Mouse (Mus musculus): ENCODE data around the gene Gmfb.
"Not testable (repeated sequence)": the region's sequence is repeated elsewhere in the genome, so short reads cannot be mapped to it uniquely, and the experiment has no call there.

Gmfb gene

GRCm38 (mm10) chr14:46821873-46822716 is at the start of gene Gmfb:
TSS of gene Gmfb (minus strand) at chr14:46822242.
- DNase-seq (ENCODE audit: low spot score in 2 of 2) = peak; percentile 94 to 97

- no peak for DNase-seq (ENCODE audit: low spot score in 2 of 2)
These were observed 40.9 kb upstream of the Gmfb start for GRCm38 (mm10) chr14:46862922-46863321.

GRCm38 (mm10) chr14:46853677-46854076 is 31.6 kb upstream of the Gmfb start:
- DNase-seq (ENCODE audit: low spot score in 2 of 2) = no peak

- DNase-seq (ENCODE audit: low spot score in 2 of 2) = no peak
These were observed 27.7 kb upstream of the Gmfb start for GRCm38 (mm10) chr14:46849769-46850168.

GRCm38 (mm10) chr14:46848736-46849135 is 26.7 kb upstream of the Gmfb start:
- DNase-seq (ENCODE audit: low spot score in 2 of 2) = no peak

- no peak for DNase-seq (ENCODE audit: low spot score in 2 of 2)
These were observed 26.1 kb upstream of the Gmfb start for GRCm38 (mm10) chr14:46848063-46848590.

GRCm38 (mm10) chr14:46845706-46846105 is 23.7 kb upstream of the Gmfb start:
- DNase-seq (ENCODE audit: low spot score in 2 of 2) = no peak

GRCm38 (mm10) chr14:46839326-46839725 is 17.3 kb upstream of the Gmfb start:
- DNase-seq (ENCODE audit: low spot score in 2 of 2) = no peak

- DNase-seq (ENCODE audit: low spot score in 2 of 2) = no peak
These were observed 10.6 kb upstream of the Gmfb start for GRCm38 (mm10) chr14:46832354-46833272.

- peak; percentile 90 to 93 for DNase-seq (ENCODE audit: low spot score in 2 of 2)
These were observed 9.8 kb upstream of the Gmfb start, which contains the start of gene Cgrrf1 for GRCm38 (mm10) chr14:46831837-46832333. TSS of gene Cgrrf1 (plus strand) at chr14:46832125.

GRCm38 (mm10) chr14:46831295-46831694 is 9.3 kb upstream of the Gmfb start:
- DNase-seq (ENCODE audit: low spot score in 2 of 2) = no peak

- DNase-seq (ENCODE audit: low spot score in 2 of 2) = no peak
These were observed 5.4 kb upstream of the Gmfb start for GRCm38 (mm10) chr14:46827430-46827829.

GRCm38 (mm10) chr14:46823996-46824395 is 2.0 kb upstream of the Gmfb start:
- DNase-seq (ENCODE audit: low spot score in 2 of 2) = no peak

- DNase-seq (ENCODE audit: low spot score in 2 of 2) = no peak
These were observed 670 bp downstream of the Gmfb start for GRCm38 (mm10) chr14:46821271-46821872.

GRCm38 (mm10) chr14:46819961-46820360 is 2.1 kb downstream of the Gmfb start:
- DNase-seq (ENCODE audit: low spot score in 2 of 2) = not testable (repeated sequence)

- no peak for DNase-seq (ENCODE audit: low spot score in 2 of 2)
These were observed 3.3 kb downstream of the Gmfb start for GRCm38 (mm10) chr14:46818743-46819142.

- DNase-seq (ENCODE audit: low spot score in 2 of 2) = no peak
These were observed 5.0 kb downstream of the Gmfb start for GRCm38 (mm10) chr14:46816916-46817622.

- no peak for DNase-seq (ENCODE audit: low spot score in 2 of 2)
These were observed 6.4 kb downstream of the Gmfb start for GRCm38 (mm10) chr14:46815640-46816039.

GRCm38 (mm10) chr14:46807927-46808326 is 14.1 kb downstream of the Gmfb start:
- no peak for DNase-seq (ENCODE audit: low spot score in 2 of 2)

GRCm38 (mm10) chr14:46806186-46806585 is 15.9 kb downstream of the Gmfb start:
- no peak for DNase-seq (ENCODE audit: low spot score in 2 of 2)

- DNase-seq (ENCODE audit: low spot score in 2 of 2) = no peak
These were observed 18.3 kb downstream of the Gmfb start for GRCm38 (mm10) chr14:46803791-46804190.
